Mouse (Mus musculus): ENCODE data around the gene Skp2.
"Not testable (repeated sequence)": the region's sequence is repeated elsewhere in the genome, so short reads cannot be mapped to it uniquely, and the experiment has no call there.

The Skp2 gene

GRCm38 (mm10) chr15:9155325-9155724, at the start of gene Skp2:
TSS of gene Skp2 (minus strand) at chr15:9155425.
- no peak for DNase-seq (ENCODE audit: low spot score)

- no peak for DNase-seq (ENCODE audit: low spot score)
Observed at GRCm38 (mm10) chr15:9198421-9198820, 43.2 kb upstream of the Skp2 start.

DNA sequence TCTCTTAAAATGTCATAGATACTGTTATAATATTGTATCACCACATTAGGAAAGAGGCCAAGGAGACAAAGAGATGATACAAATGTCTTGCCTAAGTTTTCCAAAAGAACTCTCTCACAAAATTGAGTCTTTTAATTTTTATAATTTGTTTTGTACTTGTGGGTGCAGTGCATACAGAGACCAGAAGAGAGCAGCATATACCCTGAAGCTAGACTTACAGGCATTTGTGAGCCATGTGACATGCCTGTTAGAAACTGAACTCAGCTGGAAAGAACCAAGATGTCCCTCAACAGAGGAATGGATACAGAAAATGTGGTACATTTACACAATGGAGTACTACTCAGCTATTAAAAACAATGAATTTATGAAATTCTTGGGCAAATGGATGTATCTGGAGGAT, 37.5 kb upstream of the Skp2 start:
- DNase-seq (ENCODE audit: low spot score) = not testable (repeated sequence)

DNA sequence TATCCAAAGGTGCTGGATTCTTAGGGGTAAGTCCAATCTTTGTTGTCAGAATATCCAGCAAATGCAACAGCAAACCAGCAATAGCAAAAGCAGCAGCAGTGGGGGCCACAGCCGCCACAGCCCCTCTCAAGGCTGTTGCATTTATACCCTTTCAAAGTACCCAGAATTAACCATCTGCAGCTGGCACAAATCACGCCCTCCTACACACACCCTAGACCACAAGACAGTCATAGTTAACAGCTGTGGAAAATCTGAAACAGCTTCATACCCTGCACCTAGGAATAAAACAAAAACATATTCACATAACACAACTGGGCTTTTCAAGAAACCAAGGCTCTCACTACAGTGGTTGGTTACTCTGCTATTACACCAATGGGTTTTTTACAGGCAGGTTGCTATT, 34.6 kb upstream of the Skp2 start:
- DNase-seq (ENCODE audit: low spot score) = no peak

DNA sequence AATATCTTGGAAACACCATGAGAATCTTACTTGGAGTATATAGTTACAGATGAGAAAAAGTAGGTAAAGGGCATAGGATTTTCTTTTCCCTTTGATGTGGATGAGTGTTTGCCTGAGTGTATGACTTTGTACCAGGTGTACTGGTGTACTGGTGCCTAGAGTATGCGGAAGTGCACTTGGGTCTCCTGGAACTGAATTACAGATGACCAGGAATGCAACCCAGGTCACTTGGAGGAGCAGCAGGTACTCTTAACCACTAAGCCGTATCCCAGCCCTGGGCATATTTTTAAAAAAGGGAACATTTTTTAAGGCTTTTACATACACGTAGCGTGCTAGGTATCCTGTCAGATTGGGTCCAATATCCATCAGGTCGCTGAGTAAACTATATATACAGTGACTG, 28.8 kb upstream of the Skp2 start:
- DNase-seq (ENCODE audit: low spot score) = no peak

- DNase-seq (ENCODE audit: low spot score) = no peak
Observed at GRCm38 (mm10) chr15:9177038-9177437, 21.8 kb upstream of the Skp2 start.

DNA sequence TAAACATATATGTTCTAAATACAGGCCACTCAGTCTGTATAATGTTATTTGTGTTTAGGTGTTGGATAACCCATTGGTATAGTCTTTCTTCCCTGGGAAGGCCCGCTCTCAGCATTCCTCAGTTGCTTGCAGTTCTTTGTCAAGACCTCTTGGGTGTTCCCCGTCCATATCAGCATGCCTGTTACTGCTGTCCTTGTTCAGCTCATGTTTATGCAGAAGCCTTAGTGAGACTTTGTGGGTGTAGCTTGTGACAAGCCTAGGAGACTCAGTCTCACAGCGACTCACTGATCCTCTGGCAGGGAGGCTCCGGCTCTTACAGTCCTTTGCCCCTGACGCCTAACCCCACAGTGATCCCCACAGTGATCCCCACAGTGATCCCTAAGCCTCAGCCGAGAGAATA, 8.9 kb upstream of the Skp2 start:
- no peak for DNase-seq (ENCODE audit: low spot score)

GRCm38 (mm10) chr15:9162557-9163070, 7.4 kb upstream of the Skp2 start:
- no peak for DNase-seq (ENCODE audit: low spot score)

- DNase-seq (ENCODE audit: low spot score) = no peak
Observed at GRCm38 (mm10) chr15:9140684-9141171, 14.5 kb downstream of the Skp2 start.

DNA sequence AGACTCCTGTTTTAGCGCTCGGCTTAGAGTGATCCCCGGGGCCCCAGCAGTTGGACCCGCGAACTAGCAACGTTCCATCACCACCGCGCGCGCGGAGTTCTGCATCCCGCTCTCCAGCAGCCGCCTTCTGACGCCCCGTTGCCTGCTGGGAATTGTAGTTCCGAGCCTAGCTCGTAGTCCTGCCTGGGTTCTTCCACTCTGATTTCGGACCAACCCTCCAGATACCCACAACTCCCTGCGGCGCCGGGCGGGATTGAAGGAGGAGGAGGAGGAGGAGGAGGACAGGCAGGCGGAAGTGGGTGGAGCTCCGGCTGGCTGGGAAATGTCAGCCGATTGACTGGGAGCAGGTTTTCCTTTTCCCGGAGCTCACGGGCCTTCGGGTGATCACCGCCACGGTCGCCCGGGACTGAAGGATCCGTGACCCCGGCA, 15.0 kb downstream of the Skp2 start, which contains the start of gene Lmbrd2:
Lmbrd2 (plus strand) TSS at position 299 of the 429 bp plus-strand sequence.
- DNase-seq (ENCODE audit: low spot score) = peak; percentile 95

DNA sequence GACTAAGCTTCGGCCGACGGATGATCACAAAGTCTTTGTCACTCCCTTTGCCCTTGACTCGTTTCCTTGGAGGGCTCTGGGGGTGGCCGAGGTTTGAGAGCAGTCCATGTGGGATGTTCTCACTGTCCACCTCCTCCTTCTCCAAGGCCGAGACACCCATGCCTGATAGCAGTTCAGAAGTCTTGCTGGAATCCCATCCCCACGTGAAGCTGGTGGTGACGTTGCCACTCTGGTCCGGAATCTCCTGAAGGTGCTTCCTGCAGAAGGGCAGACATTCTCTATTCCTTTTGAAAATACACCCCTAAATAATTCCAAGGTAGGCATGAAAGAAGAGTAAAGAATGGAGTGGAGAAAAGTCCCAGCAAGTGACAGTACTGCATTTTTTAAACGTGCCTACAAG, 15.8 kb downstream of the Skp2 start:
- no peak for DNase-seq (ENCODE audit: low spot score)

DNA sequence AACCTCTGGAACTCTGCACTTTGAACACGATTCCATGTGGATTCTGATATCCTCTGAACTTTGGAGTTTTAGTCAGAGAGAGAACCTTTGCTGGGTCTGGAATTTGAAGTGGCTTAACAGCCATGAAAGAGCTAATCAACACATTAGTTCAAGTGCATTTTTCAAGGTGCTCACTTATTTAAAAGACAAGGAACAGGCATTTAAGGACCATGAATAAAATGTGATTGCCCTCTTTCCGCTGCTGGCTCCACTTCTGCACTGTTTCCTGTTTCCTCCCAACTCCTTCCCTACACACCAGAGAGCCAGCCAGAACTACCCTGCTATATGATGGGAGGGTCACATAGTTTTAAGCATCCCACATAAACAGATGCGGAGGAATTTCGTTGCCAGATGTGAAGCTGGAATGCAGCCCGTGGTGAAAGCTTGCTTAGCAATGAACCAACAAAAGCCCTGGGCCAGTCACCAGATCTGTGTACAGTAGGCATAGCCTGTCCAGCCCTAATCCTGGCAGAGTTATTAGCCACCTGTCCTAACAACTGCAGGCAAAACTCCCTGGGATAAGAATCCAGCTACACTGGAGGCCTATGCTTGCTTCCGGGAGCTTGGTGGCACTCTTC, 20.2 kb downstream of the Skp2 start:
- DNase-seq (ENCODE audit: low spot score) = no peak

DNA sequence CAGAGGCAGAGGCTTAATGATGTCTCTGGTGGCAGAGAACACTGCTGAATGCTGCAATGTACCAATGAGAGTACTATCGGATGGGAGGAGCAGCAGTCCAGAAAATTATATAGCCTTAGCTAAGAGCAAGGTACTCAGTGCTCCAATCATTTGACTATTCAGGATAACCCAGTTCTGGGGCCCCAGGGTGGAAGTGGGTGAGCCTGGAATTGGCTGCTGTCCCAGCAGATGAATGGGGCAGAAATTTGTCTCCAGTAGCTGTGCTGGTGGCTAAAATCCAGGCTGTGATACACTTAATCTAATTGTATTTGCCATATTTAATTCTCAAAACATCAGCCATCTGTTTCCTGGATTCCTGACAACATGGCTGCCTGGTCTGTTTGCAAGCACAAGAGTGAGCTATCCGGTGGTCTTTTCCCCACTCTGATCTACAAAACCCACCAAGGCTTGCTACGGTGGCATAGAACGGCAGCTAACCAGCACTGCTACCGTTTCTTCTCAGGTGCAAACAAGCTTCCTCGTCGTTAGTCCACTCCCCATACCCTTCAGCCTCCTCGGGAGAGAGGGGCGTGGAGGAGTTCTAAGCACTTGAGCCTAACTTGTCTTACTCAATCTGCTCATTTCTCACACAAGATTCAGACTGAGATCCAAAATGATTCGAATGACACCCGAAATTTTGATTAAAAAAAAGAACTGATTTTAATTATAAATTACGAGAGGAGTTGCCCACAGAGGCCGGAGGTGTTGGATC, 22.4 kb downstream of the Skp2 start:
- no peak for DNase-seq (ENCODE audit: low spot score)

- no peak for DNase-seq (ENCODE audit: low spot score)
Observed at GRCm38 (mm10) chr15:9131499-9131888, 23.7 kb downstream of the Skp2 start.

- DNase-seq (ENCODE audit: low spot score) = no peak
Observed at GRCm38 (mm10) chr15:9130772-9131498, 24.3 kb downstream of the Skp2 start.

DNA sequence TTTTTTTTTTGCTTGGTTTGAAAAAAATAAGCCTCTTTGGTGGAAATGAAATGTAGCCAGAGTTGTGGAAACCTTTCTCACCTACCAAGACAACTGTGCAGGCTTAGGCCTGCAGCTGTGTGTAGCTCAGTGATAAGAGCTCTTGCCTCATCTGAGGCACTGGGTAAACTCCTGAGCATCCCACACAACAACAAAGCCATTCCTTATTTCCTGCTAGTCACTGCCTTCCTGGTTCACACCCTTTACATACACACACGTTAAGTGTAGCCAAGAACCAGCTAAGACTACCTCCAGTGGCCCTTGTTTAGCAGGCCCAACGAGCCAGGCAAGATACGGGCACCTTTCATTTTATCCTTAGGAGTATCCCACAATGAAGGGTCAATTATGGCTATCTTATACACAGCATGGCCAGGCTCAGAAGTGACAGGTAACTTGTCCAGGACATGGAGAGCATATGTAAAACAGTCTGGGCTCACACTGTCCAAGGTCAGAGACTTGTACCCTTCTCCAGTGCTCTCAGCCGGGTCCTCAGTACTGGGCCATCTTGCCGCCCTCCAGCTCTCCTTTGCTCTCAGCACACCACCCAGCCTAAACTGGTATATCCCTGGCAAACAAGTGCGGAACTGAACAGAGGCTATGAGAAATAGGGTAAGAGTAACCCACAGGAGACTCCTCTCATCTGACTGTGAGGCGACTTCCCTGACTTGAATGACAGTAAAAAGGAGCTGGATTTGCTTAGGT, 28.0 kb downstream of the Skp2 start:
- no peak for DNase-seq (ENCODE audit: low spot score)

DNA sequence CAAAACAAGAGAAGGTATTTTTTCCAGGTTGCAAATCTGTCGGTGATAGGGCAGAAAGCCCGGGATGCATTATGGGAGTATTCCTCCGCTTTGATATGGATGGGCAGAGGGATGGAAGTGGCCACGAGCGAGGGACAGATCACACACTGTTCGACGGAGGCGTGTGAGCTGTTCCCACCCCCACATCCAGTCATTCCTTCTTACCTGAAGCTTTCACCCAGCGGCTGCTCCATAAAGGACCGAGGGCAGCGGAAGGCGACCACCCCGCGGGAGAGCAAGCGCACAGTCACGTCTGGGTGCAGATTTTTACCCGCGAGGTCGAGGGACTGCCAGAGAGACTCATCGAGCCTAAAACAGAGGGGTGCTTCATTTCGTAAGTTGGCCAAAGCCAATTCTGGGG, 30.4 kb downstream of the Skp2 start:
- no peak for DNase-seq (ENCODE audit: low spot score)

GRCm38 (mm10) chr15:9122989-9123388, 32.2 kb downstream of the Skp2 start:
- no peak for DNase-seq (ENCODE audit: low spot score)

DNA sequence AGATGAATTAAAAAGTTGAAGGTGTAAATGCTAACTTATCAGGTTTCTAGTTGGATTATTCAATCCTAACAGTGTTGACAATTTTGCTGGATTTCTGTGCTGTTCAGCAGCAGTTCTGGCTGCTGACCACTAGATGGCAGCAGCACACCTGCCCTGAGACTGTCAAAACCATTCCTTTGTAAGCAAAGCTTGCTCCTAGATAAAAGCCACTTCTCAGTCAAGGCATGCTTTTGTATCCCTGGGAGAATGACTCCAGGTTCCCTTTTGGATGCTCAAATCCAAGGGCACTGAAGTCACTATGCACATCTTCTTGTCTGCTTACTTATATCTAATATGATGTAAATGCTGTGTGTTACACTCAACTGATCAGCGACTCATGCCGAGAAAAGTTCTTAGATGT, 35.1 kb downstream of the Skp2 start:
- peak; percentile 25 for DNase-seq (ENCODE audit: low spot score)

DNA sequence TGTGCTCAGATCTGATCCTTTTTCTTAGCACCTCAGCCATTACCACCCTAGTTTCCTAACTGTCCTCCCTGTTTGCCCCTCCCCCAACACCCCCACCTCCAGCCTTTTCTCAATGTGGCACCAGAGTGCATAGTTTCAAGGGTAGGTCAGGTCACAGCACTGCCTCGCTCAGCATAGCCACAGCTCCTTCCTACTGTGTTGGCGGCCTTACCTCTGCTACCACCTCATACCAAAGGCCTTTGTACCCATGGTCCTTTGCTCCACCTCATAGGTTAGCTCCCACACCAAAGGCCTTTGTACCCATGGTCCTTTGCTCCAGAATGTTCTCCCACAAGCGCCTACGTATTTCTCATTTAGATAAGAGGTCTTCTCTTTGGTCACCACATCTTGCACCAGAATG, 36.4 kb downstream of the Skp2 start:
- no peak for DNase-seq (ENCODE audit: low spot score)

GRCm38 (mm10) chr15:9114599-9114998, 40.6 kb downstream of the Skp2 start:
- DNase-seq (ENCODE audit: low spot score) = no peak

GRCm38 (mm10) chr15:9114131-9114530, 41.1 kb downstream of the Skp2 start:
- no peak for DNase-seq (ENCODE audit: low spot score)

Measured in spleen, adult 12 weeks (tissue).